Mouse (Mus musculus): ENCODE measurements around the gene Nlrp10. TPM values are rescaled to one million over a fixed set of nuclear protein-coding genes. Genes with fewer than 3 reads are reported as not detected.

Gene Nlrp10
- polyA plus RNA-seq, 1 experiment from 2014 or later, result 0.02 TPM

DNA sequence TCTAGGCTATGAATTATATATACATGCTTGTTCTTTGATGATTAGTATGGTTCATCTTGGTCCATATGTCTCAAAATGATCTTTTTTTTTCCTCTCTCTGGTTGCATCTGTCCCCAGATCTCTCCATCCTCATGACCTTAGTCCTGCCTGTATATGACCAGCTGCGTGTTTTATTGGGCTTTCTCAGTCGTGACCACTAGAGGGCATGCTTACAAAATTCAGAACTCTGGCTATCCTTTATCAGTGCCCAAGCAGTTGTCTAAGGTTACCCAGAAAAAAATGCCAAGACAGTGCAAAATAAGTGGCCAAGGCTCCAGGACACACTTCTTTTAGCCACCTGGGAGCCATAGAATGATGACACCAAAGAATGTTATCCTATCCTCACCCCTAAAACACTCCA, 14.0 kb upstream of the Nlrp10 start:
- DNase-seq (ENCODE audit: low spot score), result peak; percentile 48
- peaks cover 71% of the 10 kb centered on the region for H3K36me3 ChIP-seq (replicated peaks)
- WGBS, result 9% methylated on average over 2 of the region's 2 CpGs
- no peaks in the 10 kb centered on the region for H3K9me3 ChIP-seq
- peaks cover 6% of the 10 kb centered on the region for H3K27me3 ChIP-seq (replicated peaks; ENCODE audit: low read depth, poor library complexity, severe bottlenecking)
- no peak overlapping the region for H3K4me3 ChIP-seq
- H3K27ac ChIP-seq (replicated peaks), result no peak overlapping the region
- no peaks in the 10 kb centered on the region for H3K4me1 ChIP-seq

- H3K27me3 ChIP-seq (replicated peaks; ENCODE audit: low read depth, poor library complexity, severe bottlenecking), result no peaks in the 10 kb centered on the region
- no peaks in the 10 kb centered on the region for H3K4me1 ChIP-seq
- no peak overlapping the region for H3K4me3 ChIP-seq
- no peak overlapping the region for H3K27ac ChIP-seq (replicated peaks)
- H3K9me3 ChIP-seq, result no peaks in the 10 kb centered on the region
- DNase-seq (ENCODE audit: low spot score), result no peak
- WGBS, result 94% methylated on average over 9 of the region's 9 CpGs
- H3K36me3 ChIP-seq (replicated peaks), result peaks cover 97% of the 10 kb centered on the region
These were observed 11.5 kb upstream of the Nlrp10 start for GRCm38 (mm10) chr7:108941466-108941865.

- WGBS, result 91% methylated on average over 4 of the region's 4 CpGs
- H3K36me3 ChIP-seq (replicated peaks), result peaks cover 62% of the 10 kb centered on the region
- DNase-seq (ENCODE audit: low spot score), result no peak
- no peak overlapping the region for H3K4me3 ChIP-seq
- H3K4me1 ChIP-seq, result peaks cover 12% of the 10 kb centered on the region
- H3K9me3 ChIP-seq, result no peaks in the 10 kb centered on the region
- H3K27ac ChIP-seq (replicated peaks), result no peak overlapping the region
- no peaks in the 10 kb centered on the region for H3K27me3 ChIP-seq (replicated peaks; ENCODE audit: low read depth, poor library complexity, severe bottlenecking)
These were observed 6.6 kb upstream of the Nlrp10 start for GRCm38 (mm10) chr7:108936591-108936990.

- DNase-seq (ENCODE audit: low spot score), result no peak
- Histone ChIP-seq H3K27me3 (replicated peaks; ENCODE audit: low read depth, poor library complexity, severe bottlenecking) (no peaks in the 10 kb centered on the region), H3K4me3 (peak overlapping the region; percentile 98), H3K36me3 (replicated peaks) (peaks cover 51% of the 10 kb centered on the region), H3K4me1 (peaks cover 12% of the 10 kb centered on the region), H3K9me3 (no peaks in the 10 kb centered on the region), H3K27ac (replicated peaks) (no peak overlapping the region; the same call in 1 of the 2 replicates)
- 86% methylated on average over 7 of the region's 7 CpGs for WGBS
These were observed 5.4 kb upstream of the Nlrp10 start for GRCm38 (mm10) chr7:108935411-108935810.

- Histone ChIP-seq H3K36me3 (replicated peaks) (peaks cover 45% of the 10 kb centered on the region), H3K4me1 (peaks cover 12% of the 10 kb centered on the region), H3K27me3 (replicated peaks; ENCODE audit: low read depth, poor library complexity, severe bottlenecking) (no peaks in the 10 kb centered on the region), H3K9me3 (no peaks in the 10 kb centered on the region), H3K4me3 (peak overlapping the region; percentile 98), H3K27ac (replicated peaks) (peak overlapping the region; percentile 96)
- no peak for DNase-seq (ENCODE audit: low spot score)
- WGBS, result 5% methylated on average over 8 of the region's 8 CpGs
These were observed 4.9 kb upstream of the Nlrp10 start for GRCm38 (mm10) chr7:108934836-108935235.

GRCm38 (mm10) chr7:108933794-108934731, 4.1 kb upstream of the Nlrp10 start, which contains the start of gene Eif3f:
Eif3f (plus strand) TSS chr7:108934417.
- H3K4me3 ChIP-seq, result peak within 1 kb of the TSS; percentile 98
- H3K27ac ChIP-seq (replicated peaks), result peak within 1 kb of the TSS; percentile 96
- no peaks in the 10 kb centered on the region for H3K27me3 ChIP-seq (replicated peaks; ENCODE audit: low read depth, poor library complexity, severe bottlenecking)
- DNase-seq (ENCODE audit: low spot score), result peak; percentile 91
- 2% methylated on average over 50 of the region's 50 CpGs for WGBS
- no peaks in the 10 kb centered on the region for H3K9me3 ChIP-seq
- H3K36me3 ChIP-seq (replicated peaks), result peaks cover 37% of the 10 kb centered on the region
- H3K4me1 ChIP-seq, result peaks cover 12% of the 10 kb centered on the region

DNA sequence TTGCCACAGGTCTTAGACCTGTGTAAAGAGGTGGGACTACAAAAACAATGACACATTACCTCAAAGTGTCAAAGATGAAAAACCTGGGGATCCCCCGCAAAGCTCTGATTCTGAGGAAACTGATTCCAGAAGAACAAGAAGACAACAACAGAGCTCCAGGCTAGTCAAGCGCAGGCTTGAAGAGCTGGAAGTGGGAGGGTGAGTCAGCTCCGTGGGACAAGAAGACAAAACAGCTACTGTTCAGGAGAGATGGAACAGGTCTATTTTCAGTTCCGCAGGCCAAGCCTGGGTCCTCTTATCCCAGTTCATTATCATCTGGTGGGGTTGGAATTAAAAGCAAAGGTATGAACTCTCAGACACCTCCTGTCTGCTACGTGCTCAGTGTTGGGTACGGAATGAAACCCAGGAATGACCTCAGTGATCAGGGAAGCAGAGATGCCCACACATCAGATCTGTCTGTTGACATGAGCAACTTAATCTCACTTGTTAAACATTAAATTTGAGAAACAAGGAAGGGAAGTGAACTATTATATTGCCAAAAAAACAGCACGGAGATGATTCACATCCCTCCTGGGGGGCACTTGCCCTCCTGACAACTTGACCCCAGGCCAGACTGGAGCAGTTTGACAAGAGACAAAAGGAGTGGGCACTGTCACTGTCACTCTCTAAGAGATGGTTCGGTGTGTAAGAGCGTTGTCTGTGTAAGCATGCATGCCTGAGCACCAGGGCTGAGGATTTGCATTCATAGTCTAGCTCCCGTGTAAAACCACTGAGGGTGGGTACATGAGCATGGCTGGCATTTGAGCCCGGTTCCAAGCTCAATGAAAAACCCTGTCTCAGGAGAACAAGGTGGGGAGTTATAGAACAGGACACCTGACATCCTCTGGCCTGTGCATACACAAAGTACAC, 1.4 kb downstream of the Nlrp10 start:
- Histone ChIP-seq H3K36me3 (replicated peaks) (no peaks in the 10 kb centered on the region), H3K27me3 (replicated peaks; ENCODE audit: low read depth, poor library complexity, severe bottlenecking) (no peaks in the 10 kb centered on the region), H3K27ac (replicated peaks) (no peak overlapping the region), H3K9me3 (no peaks in the 10 kb centered on the region), H3K4me3 (no peak overlapping the region), H3K4me1 (no peaks in the 10 kb centered on the region)
- DNase-seq (ENCODE audit: low spot score), result no peak
- 77% methylated on average over 11 of the region's 11 CpGs for WGBS

GRCm38 (mm10) chr7:108927043-108927442, 2.9 kb downstream of the Nlrp10 start:
- WGBS, result 76% methylated on average over 4 of the region's 4 CpGs
- DNase-seq (ENCODE audit: low spot score), result no peak
- H3K9me3 ChIP-seq, result no peaks in the 10 kb centered on the region
- H3K4me3 ChIP-seq, result no peak overlapping the region
- no peaks in the 10 kb centered on the region for H3K27me3 ChIP-seq (replicated peaks; ENCODE audit: low read depth, poor library complexity, severe bottlenecking)
- H3K27ac ChIP-seq (replicated peaks), result no peak overlapping the region
- H3K4me1 ChIP-seq, result no peaks in the 10 kb centered on the region
- H3K36me3 ChIP-seq (replicated peaks), result no peaks in the 10 kb centered on the region

GRCm38 (mm10) chr7:108903969-108904368, 26.0 kb downstream of the Nlrp10 start:
- no peaks in the 10 kb centered on the region for H3K36me3 ChIP-seq (replicated peaks)
- H3K4me3 ChIP-seq, result no peak overlapping the region
- 80% methylated on average over 2 of the region's 2 CpGs for WGBS

DNA sequence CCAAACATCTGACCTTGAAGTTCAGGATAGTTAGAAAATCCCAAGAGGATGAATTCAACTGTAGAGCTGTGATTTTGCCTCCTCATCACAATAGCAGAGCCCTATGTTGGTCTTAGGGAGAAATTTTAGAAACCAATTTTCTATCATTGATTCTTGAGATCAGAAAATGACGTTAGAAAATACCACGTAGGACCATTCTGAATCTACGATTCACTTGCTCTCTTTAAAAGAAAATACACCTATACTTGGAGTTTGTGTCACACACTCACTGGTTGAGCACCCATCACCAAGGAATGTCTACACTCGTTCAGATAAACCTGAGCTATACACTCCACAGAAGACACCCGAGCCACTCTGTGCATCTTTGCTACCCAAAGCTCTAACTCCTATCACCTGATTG, 35.7 kb downstream of the Nlrp10 start, which contains the start of gene Olfr519:
TSS of gene Olfr519 (minus strand) at position 101 of the 400 bp plus-strand sequence.
- Histone ChIP-seq H3K27me3 (replicated peaks; ENCODE audit: low read depth, poor library complexity, severe bottlenecking) (no peaks in the 10 kb centered on the region), H3K4me1 (no peaks in the 10 kb centered on the region), H3K9me3 (no peaks in the 10 kb centered on the region), H3K4me3 (no peak within 1 kb of the TSS), H3K36me3 (replicated peaks) (no peaks in the 10 kb centered on the region), H3K27ac (replicated peaks) (no peak within 1 kb of the TSS)
- DNase-seq (ENCODE audit: low spot score), result no peak
- WGBS, result 86% methylated on average over 5 of the region's 5 CpGs

More at GRCm38 (mm10) chr7:108903969-108904368, 26.0 kb downstream of the Nlrp10 start:
- Histone ChIP-seq H3K27me3 (replicated peaks; ENCODE audit: low read depth, poor library complexity, severe bottlenecking) (no peaks in the 10 kb centered on the region), H3K4me1 (no peaks in the 10 kb centered on the region), H3K27ac (replicated peaks) (no peak overlapping the region), H3K9me3 (no peaks in the 10 kb centered on the region)
- DNase-seq (ENCODE audit: low spot score), result no peak

- H3K36me3 ChIP-seq (replicated peaks), result no peaks in the 10 kb centered on the region
- H3K27me3 ChIP-seq (replicated peaks; ENCODE audit: low read depth, poor library complexity, severe bottlenecking), result no peaks in the 10 kb centered on the region
- no peaks in the 10 kb centered on the region for H3K9me3 ChIP-seq
- no peak within 1 kb of the TSS for H3K27ac ChIP-seq (replicated peaks)
- WGBS, result 87% methylated on average over 4 of the region's 4 CpGs
- no peaks in the 10 kb centered on the region for H3K4me1 ChIP-seq
- no peak for DNase-seq (ENCODE audit: low spot score)
- H3K4me3 ChIP-seq, result no peak within 1 kb of the TSS
These were observed 45.1 kb downstream of the Nlrp10 start, which contains the start of gene Olfr518 for GRCm38 (mm10) chr7:108884906-108885305. Olfr518 (minus strand) TSS chr7:108885006.

DNA sequence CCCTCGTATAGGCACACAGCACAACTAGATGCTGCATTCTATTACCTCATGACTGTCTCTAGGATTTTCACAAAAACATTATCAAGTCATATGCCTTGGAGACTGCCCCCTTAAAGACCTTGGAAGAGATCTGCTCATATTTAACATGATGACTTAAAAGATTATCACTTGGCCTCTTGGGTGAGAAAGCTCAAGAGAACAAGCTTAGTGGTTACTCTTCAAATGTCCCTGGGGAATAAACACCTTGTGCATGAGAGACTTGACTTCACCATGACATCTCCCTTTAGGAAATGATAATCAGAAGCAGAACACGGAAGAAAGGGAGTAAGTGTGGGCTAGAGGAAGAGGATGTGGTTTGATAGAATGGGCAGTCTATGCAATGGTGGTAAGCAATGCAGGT, 57.7 kb downstream of the Nlrp10 start, which contains the start of gene Olfr517:
TSS of gene Olfr517 (minus strand) at position 101 of the 400 bp plus-strand sequence.
- no peaks in the 10 kb centered on the region for H3K9me3 ChIP-seq
- no peak within 1 kb of the TSS for H3K27ac ChIP-seq (replicated peaks)
- DNase-seq (ENCODE audit: low spot score), result no peak
- H3K27me3 ChIP-seq (replicated peaks; ENCODE audit: low read depth, poor library complexity, severe bottlenecking), result no peaks in the 10 kb centered on the region
- WGBS, result 70% methylated on average over 2 of the region's 2 CpGs
- H3K4me3 ChIP-seq, result no peak within 1 kb of the TSS
- no peaks in the 10 kb centered on the region for H3K4me1 ChIP-seq
- no peaks in the 10 kb centered on the region for H3K36me3 ChIP-seq (replicated peaks)
